Mouse (Mus musculus) midbrain, embryonic 12.5 days (tissue): Measurements from ENCODE around the gene Tmem234. TPM values are rescaled to one million over a fixed set of nuclear protein-coding genes. Genes with fewer than 3 reads are reported as not detected.
A peak's percentile ranks its signal among the peaks of the same experiment; 100 is the strongest.

Source experiments
- ATAC-seq: fragments of 200-750 bp; cut with Nextera tagmentation; 2 replicates; pipeline ENCODE4 v1.8.0; 2017; ENCODE audit warnings: low read depth, moderate TSS enrichment, moderate library complexity; ENCODE audit not compliant: low FRiP score
- H3K27ac ChIP-seq: fragments of 300-500 bp; sonication (generic); replicated peaks from 2 replicates; pipeline ENCODE4 v1.5.1; 2016; ENCODE audit warnings: mild to moderate bottlenecking
- H3K27me3 ChIP-seq: fragments of 300-500 bp; sonication (generic); 2 replicates; pipeline ENCODE4 v1.6.1; 2016; ENCODE audit warnings: mild to moderate bottlenecking
- H3K36me3 ChIP-seq: fragments of 300-500 bp; sonication (generic); 2 replicates; pipeline ENCODE4 v1.6.1; 2016
- H3K4me1 ChIP-seq: fragments of 300-500 bp; sonication (generic); 2 replicates; pipeline ENCODE4 v1.6.1; 2016
- H3K4me2 ChIP-seq: fragments of 300-500 bp; sonication (generic); replicated peaks from 2 replicates; pipeline ENCODE4 v1.6.1; 2016; ENCODE audit warnings: mild to moderate bottlenecking, moderate library complexity
- H3K4me3 ChIP-seq: fragments of 300-500 bp; sonication (generic); 2 replicates; pipeline ENCODE4 v1.5.1; 2016; ENCODE audit warnings: mild to moderate bottlenecking
- H3K9ac ChIP-seq: fragments of 300-500 bp; sonication (generic); replicated peaks from 2 replicates; pipeline ENCODE4 v1.6.1; 2016; ENCODE audit warnings: mild to moderate bottlenecking, moderate library complexity
- H3K9me3 ChIP-seq: fragments of 300-500 bp; sonication (generic); 2 replicates; pipeline ENCODE4 v1.6.1; 2016; ENCODE audit warnings: mild to moderate bottlenecking
- WGBS: fragments of 180-500 bp; shearing (Covaris S2); methylation state at CpG from one replicate; pipeline ENCODE4 v1.1.7; 2016; 5-methylcytosine and 5-hydroxymethylcytosine counted together
- polyA plus RNA-seq: library from polyadenylated mRNA; unstranded; fragments of >200 nt; fragmentation: Nextera tagmentation; extraction: Ambion mirVana; gene quantifications from 2 replicates; pipeline ENCODE4 v1.2.1, GENCODE M21; 2016

The Tmem234 gene
- polyA plus RNA-seq, 1 experiment from 2014 or later: 192 TPM

DNA sequence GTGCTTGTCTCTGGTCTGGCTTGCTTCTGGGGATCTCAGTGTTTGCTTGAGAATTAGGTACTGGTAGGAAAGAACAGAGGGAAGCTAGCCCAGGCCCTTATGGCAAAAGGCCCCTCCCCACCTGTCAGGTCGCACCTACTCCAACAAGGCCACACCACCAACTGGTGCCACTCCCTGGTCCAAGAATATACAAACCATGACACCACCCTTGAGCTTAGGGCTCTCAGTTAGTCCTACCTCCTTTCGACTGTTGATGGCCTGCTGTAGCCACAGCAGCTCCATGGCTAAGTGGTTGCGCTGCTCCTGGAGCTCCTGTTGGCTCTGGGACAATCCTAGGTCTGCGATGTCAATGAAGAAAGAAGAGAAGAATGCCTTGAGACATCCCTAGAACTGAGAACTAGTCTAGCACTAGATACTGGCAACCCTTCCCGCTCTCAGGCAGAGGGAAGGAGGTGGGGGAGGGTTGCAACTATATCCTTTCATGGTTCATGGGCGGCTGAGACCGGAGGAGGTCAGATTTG lies 16.7 kb downstream of the Tmem234 start:
- Histone ChIP-seq H3K27ac (no peak overlapping the region), H3K4me3 (no peak overlapping the region), H3K9me3 (no peaks in the 10 kb centered on the region), H3K4me1 (peaks cover 15% of the 10 kb centered on the region), H3K9ac (no peak overlapping the region), H3K27me3 (no peaks in the 10 kb centered on the region), H3K4me2 (no peak overlapping the region), H3K36me3 (peaks cover 20% of the 10 kb centered on the region)
- 96% methylated on average over 7 of the region's 7 CpGs for WGBS
- no peak for ATAC-seq

DNA sequence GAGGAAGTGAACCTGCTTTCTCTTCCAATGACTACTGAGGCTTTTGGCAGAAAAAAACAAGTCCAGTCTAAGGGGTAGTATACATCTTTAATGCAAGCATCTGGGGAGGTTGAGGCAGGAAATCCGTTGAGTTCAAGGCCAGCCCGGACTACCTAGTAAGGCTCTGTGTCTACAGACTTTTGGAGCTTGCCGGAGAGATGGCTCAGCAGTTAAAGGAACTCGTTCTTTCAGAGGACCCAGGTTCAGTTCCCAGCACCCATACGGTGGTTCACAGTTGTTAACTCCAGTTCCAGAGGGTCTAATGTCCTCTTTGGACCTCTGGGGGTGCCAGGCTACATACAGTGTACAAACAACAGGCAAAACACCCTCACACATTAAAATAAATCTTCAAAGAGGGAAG lies 17.6 kb downstream of the Tmem234 start:
- H3K4me3 ChIP-seq: peak overlapping the region; percentile 62
- no peaks in the 10 kb centered on the region for H3K9me3 ChIP-seq
- peak overlapping the region; percentile 80 for H3K4me2 ChIP-seq
- H3K4me1 ChIP-seq: peaks cover 24% of the 10 kb centered on the region
- H3K27me3 ChIP-seq: no peaks in the 10 kb centered on the region
- 95% methylated on average over 5 of the region's 5 CpGs for WGBS
- peak overlapping the region; percentile 86 for H3K9ac ChIP-seq
- peaks cover 20% of the 10 kb centered on the region for H3K36me3 ChIP-seq
- no peak overlapping the region for H3K27ac ChIP-seq
- ATAC-seq: no peak

DNA sequence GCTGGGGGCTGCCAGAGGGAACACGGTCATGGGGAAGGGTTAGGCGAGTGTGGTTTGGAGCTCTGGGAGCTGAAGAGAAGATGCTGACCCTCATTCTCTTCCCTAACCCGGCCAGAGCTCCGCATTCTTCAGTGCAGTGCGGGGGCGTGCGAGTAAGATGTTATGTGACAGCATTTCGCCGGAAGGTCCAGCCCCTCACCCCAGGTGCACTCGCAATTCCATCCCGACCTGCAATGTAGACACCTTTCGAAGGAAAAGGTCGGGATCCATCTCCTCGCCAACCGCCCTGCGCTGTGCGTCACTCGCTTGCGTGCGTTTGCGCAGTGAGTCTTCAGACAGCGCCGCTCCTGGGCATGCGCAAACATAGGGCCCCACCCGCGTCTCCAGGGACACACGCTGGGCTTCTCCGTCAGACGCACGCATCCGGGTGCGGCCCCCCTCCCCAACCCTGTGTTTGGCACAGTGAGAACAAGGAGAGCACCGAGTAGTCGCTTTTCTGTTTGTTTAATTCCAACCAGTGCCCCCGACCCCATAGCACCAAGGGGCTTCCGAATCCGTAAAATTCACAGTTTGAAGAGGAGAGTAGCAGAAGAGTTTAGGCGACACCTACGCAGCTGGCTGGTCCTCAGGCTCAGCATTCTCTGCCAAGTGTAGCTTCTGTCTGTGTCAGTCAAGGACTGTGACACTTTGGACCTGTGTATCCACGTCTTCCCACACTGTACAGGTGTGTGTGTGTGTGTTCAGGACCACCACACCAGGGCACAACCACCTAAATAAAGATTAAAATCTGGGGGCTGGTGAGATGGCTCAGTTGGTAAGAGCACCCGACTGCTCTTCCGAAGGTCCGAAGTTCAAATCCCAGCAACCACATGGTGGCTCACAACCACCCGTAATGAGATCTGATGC lies 18.6 kb downstream of the Tmem234 start, which contains the start of gene Iqcc:
TSS of gene Iqcc (minus strand) at position 314 of the 906 bp plus-strand sequence.
- peak within 1 kb of the TSS; percentile 90 for H3K27ac ChIP-seq
- WGBS: 4% methylated on average over 44 of the region's 44 CpGs
- no peaks in the 10 kb centered on the region for H3K27me3 ChIP-seq
- H3K9me3 ChIP-seq: no peaks in the 10 kb centered on the region
- peak within 1 kb of the TSS; percentile 80 for H3K4me2 ChIP-seq
- peaks cover 20% of the 10 kb centered on the region for H3K36me3 ChIP-seq
- peaks cover 28% of the 10 kb centered on the region for H3K4me1 ChIP-seq
- peak within 1 kb of the TSS; percentile 62 for H3K4me3 ChIP-seq
- H3K9ac ChIP-seq: peak within 1 kb of the TSS; percentile 86
- peak; percentile 87 for ATAC-seq

DNA sequence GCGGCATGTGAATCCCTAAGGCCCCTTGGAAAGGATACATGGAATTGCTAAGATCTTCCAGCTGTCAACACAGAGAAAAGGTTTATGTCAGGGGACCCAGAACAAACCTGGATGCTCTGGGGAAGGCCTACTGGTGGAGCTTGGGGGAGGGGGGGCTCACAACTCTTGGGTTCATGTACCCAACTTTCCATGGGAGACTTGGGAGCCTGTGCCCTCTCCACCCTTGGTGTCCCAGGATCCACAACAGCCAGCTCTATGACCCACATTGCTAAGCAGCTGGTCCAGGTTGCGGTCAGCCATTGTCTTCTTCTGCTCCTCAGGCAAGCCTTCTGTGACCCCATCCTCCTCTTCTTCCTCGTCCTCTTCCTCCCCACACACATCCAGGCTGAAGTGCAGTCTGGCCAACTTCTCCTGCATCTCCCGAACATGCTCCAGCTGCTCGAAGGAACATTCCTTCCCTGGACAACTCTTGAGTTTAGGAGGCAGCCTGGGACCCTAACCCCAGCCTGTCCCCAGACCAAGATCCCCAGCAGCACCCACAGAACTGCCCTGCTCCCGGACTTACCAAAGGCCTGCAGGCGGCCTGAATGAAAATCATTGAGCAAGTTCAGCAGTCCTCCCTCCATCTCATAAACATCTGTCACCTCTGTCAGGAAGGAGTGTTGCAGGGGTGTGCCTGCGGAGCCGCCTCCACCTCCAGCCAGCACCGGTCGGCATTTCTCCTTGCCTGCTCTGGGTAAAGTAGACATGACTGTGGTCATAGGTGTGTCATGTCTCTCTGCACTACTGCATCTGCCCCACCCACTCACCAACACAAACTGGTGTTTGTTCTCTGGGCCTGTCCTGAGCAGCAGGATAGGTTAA lies 20.2 kb downstream of the Tmem234 start:
- Histone ChIP-seq H3K4me3 (no peak overlapping the region), H3K4me1 (peaks cover 42% of the 10 kb centered on the region), H3K27ac (no peak overlapping the region), H3K27me3 (no peaks in the 10 kb centered on the region), H3K4me2 (no peak overlapping the region), H3K9me3 (no peaks in the 10 kb centered on the region), H3K9ac (no peak overlapping the region), H3K36me3 (peaks cover 19% of the 10 kb centered on the region)
- WGBS: 90% methylated on average over 11 of the region's 11 CpGs
- no peak for ATAC-seq

DNA sequence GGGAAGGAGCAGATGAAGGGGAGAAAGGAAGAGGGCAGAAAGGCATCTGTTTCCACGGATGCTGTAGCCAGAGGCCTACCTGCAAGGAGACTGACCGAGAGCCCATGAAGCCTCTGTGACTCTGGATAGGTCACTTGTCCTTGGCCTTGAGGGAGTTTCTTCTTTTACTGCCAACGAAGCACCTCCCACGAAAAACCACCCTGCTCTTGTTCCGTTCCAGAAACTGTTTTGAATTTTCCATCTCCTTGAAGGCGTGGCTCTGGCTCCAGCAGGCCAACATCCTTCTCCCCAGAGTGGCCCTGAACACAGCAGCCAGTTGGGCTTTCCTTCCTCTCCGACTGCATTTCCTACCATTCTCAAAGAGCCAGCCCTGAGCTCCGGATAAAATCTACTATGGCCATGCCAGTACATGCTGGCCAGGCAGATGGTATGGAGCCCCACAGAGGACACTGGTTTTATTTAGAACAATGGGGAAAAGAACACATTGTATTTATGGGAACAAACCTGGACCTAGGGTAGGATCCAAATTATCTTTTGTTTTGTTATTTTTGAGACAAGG lies 20.9 kb downstream of the Tmem234 start:
- WGBS: 89% methylated on average over 8 of the region's 8 CpGs
- H3K36me3 ChIP-seq: peaks cover 16% of the 10 kb centered on the region; the same call in 1 of the 2 replicates
- H3K27me3 ChIP-seq: no peaks in the 10 kb centered on the region
- peaks cover 43% of the 10 kb centered on the region for H3K4me1 ChIP-seq
- H3K4me3 ChIP-seq: no peak overlapping the region
- no peak for ATAC-seq
- H3K27ac ChIP-seq: no peak overlapping the region
- H3K9me3 ChIP-seq: no peaks in the 10 kb centered on the region
- H3K4me2 ChIP-seq: 0 out of 2 replicates have a peak overlapping the region, but pooled peaks have one; percentile 1
- H3K9ac ChIP-seq: no peak overlapping the region

DNA sequence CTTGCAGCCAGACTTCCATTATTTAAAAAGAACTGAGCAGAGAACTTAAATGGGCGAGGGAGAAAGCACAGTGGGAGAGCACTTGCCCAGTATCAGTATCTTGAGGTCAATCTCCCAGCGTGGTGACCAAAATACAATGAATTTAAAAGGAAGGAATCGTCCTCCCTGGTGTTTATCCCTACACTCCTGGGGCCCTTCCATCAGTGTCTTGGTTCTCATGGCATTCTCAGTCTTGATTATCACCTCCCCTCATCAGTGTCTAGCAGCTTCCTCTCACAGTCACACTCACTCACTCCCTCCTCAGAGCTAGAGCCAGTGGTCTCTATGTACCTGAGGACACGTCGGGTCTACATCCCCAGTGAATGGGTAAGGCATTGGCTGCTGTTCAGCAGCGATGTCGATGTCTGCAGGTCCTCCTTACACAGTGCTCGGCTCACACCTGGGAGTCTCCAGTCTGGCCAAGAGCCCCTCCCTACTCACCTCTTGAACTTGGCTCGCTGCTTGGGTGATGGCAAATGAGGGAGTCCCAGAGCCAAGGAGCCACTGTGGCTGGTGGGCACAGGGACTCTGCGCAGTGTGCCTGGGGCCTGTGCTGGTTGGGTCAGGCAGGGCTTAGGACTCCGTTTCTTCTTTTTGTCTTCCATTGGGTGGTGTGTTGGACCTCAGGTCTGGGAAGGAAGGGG lies 21.8 kb downstream of the Tmem234 start:
- Histone ChIP-seq H3K4me2 (peak overlapping the region; percentile 84), H3K4me3 (peak overlapping the region; percentile 59; the same call in 1 of the 2 replicates), H3K27ac (peak overlapping the region; percentile 88; the same call in 1 of the 2 replicates), H3K9ac (peak overlapping the region; percentile 72), H3K36me3 (peaks cover 18% of the 10 kb centered on the region), H3K9me3 (no peaks in the 10 kb centered on the region), H3K4me1 (peaks cover 43% of the 10 kb centered on the region), H3K27me3 (no peaks in the 10 kb centered on the region)
- WGBS: 78% methylated on average over 11 of the region's 11 CpGs
- no peak for ATAC-seq

DNA sequence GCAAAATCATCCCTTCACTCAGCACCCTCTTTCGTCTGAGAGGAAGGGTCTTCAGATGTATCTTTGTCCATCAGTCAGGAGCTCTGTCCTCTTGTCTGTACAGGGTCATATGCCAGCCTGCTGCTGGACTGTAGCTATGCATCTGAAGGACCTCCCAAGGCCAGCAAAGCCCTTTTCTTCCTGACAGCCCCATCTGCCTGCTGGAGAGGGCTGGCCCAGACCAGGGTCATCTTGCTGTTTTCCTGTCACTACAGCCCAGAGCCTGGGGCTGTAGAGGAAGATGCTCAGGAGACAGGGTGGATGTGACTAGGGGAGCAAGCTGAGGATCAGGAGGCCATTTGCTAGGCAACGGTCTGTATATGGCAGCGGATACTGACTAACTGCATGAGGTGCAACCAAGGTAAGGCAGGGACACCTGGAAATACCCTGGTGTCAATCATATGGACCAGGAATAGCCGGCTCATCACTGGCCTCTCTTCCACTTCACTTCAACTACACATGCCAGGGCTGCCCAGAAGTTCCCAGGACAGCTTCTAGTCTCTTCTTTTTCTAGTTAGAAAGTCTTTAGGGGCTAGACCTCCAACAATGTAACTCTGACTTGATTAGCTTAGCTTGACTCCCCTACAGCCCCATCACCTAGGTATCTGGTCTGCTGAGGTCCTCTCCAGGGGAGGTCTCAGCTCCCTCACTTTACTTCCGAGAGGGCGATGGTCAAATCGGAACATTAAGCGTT lies 22.5 kb downstream of the Tmem234 start:
- peaks cover 40% of the 10 kb centered on the region for H3K4me1 ChIP-seq
- no peaks in the 10 kb centered on the region for H3K9me3 ChIP-seq
- H3K27ac ChIP-seq: peak overlapping the region; percentile 88
- peak overlapping the region; percentile 84 for H3K4me2 ChIP-seq
- peak overlapping the region; percentile 72 for H3K9ac ChIP-seq
- WGBS: 17% methylated on average over 8 of the region's 8 CpGs
- peaks cover 25% of the 10 kb centered on the region for H3K36me3 ChIP-seq
- H3K4me3 ChIP-seq: peak overlapping the region; percentile 59
- H3K27me3 ChIP-seq: no peaks in the 10 kb centered on the region
- no peak for ATAC-seq

DNA sequence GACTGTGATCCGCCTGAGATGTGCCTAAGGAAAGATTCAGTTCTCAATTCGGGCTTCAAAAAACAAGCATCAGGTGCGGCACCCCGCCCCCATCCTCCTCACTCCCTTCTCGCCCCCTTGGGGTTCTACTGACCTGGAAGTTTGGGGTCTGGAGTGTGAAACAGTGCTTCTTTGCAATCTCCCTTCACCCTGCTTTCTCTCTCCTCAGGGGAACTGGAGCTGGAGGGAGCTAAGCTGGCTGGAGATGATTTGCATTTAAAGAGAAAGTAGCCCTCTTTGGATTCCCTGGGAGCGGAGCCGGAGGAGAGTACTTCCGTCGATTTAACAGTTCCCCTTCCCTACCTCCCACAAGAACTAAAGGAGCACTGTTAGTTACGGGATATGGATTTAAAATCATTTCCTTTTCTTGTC lies 23.2 kb downstream of the Tmem234 start, which contains the start of gene Ccdc28b:
TSS of gene Ccdc28b (minus strand) at position 267 of the 411 bp plus-strand sequence.
- Histone ChIP-seq H3K4me3 (peak within 1 kb of the TSS; percentile 59), H3K36me3 (peaks cover 33% of the 10 kb centered on the region), H3K27me3 (no peaks in the 10 kb centered on the region), H3K4me2 (peak within 1 kb of the TSS; percentile 84), H3K4me1 (peaks cover 33% of the 10 kb centered on the region), H3K9me3 (no peaks in the 10 kb centered on the region), H3K9ac (peak within 1 kb of the TSS; percentile 72), H3K27ac (peak within 1 kb of the TSS; percentile 88)
- peak; percentile 47 for ATAC-seq
- WGBS: 0% methylated on average over 10 of the region's 10 CpGs

DNA sequence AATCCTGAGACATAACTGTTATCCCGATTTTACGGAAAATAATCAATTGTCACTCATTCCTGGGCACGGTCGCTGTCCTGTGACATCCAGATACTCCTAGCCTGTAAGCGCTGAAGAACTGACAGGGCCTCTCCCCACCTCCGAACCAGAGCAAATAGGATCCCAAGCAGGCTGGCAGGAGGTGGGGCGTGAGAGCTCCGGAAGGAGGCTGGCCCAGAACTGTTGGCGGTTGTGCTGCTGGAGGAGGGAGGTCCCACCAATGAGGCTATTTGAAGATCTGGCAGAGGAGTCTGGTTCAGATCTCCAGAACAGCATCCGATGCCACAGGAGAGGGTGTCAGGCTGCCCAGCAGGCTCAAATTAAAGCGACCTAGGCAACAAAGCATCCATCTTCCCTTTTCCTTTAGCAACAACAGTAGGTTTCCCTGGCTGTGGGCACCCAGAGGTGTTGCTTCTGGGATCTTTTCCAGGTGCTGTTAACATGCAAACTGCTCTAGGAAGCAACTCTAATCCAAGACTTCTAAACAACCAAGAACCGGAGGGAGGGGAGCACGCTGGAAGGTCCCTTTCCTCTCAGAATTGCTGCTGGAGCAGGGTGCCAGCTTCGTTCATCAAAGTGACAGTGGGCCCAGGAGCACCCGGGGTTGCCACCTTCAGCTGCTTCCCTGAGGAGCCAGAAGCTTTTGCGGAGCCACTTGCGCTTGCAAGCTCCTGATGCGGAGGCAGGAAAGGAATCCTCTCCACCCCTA lies 24.0 kb downstream of the Tmem234 start:
- no peaks in the 10 kb centered on the region for H3K27me3 ChIP-seq
- peaks cover 40% of the 10 kb centered on the region for H3K36me3 ChIP-seq
- peaks cover 30% of the 10 kb centered on the region for H3K4me1 ChIP-seq
- peak overlapping the region; percentile 59 for H3K4me3 ChIP-seq
- H3K9me3 ChIP-seq: no peaks in the 10 kb centered on the region
- peak; percentile 87 for ATAC-seq
- WGBS: under 1% methylated on average over 18 of the region's 18 CpGs
- H3K4me2 ChIP-seq: peak overlapping the region; percentile 84
- peak overlapping the region; percentile 72 for H3K9ac ChIP-seq
- peak overlapping the region; percentile 88 for H3K27ac ChIP-seq

DNA sequence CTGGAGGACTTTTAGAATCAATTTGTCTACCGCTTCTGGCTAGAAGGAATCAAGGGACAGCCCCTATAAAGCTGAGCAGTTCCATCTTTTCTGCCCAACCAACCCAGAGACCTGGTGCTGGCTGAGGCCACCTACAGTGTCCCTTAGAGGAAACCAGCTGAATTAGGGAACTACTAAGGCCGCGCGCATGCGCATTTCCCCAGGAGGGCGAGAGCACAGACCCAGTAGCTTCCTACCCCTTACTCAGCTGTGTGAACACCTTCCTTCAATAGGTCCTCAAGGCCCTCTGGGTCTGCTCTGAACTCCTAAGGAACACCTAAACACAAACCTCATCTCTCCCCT lies 24.5 kb downstream of the Tmem234 start:
- H3K9ac ChIP-seq: peak overlapping the region; percentile 72; the same call in 1 of the 2 replicates
- peaks cover 30% of the 10 kb centered on the region for H3K4me1 ChIP-seq
- H3K4me2 ChIP-seq: peak overlapping the region; percentile 84
- peak overlapping the region; percentile 88 for H3K27ac ChIP-seq
- H3K27me3 ChIP-seq: no peaks in the 10 kb centered on the region
- H3K4me3 ChIP-seq: peak overlapping the region; percentile 59
- H3K36me3 ChIP-seq: peaks cover 46% of the 10 kb centered on the region
- ATAC-seq: 0 out of 2 replicates have a peak, but pooled peaks have one; percentile 8
- under 1% methylated on average over 6 of the region's 6 CpGs for WGBS
- no peaks in the 10 kb centered on the region for H3K9me3 ChIP-seq
